In genomic region chr1:165194662-165195013, GRCm38 (mm10) we compare ENCODE assay signal across 1 mouse cellular context.
TF ChIP-seq lines count a peak whose summit lies in the region.

No protein-coding gene starts in this region.

TF ChIP-seq in CH12.LX, 34 proteins besides CTCF, POLR2A, EP300 and RAD21 (continued from another document):
- TF ChIP-seq TCF12 (IDR thresholded peaks at IDR 0.05; ENCODE audit: low read depth, low read length): no peak
- TF ChIP-seq NELFE (IDR thresholded peaks at IDR 0.05; ENCODE audit: low read depth, low read length): no peak
- no peak for TF ChIP-seq KAT2A (IDR thresholded peaks at IDR 0.05; ENCODE audit: insufficient replicate concordance, low read length)
- no peak for TF ChIP-seq MEF2A (IDR thresholded peaks at IDR 0.05; ENCODE audit: borderline replicate concordance, low read depth, low read length)
- TF ChIP-seq JUN (IDR thresholded peaks at IDR 0.05; ENCODE audit: insufficient read depth, low read depth, low read length): no peak
